Mouse (Mus musculus): ENCODE measurements around the gene Gsdma3. TPM values are rescaled to one million over a fixed set of nuclear protein-coding genes. Genes with fewer than 3 reads are reported as not detected.
"Not testable (repeated sequence)": the region's sequence is repeated elsewhere in the genome, so short reads cannot be mapped to it uniquely, and the experiment has no call there.

Gene Gsdma3
- polyA plus RNA-seq, 1 experiment: not detected

- no peak for DNase-seq (ENCODE audit: low spot score)
Observed at GRCm38 (mm10) chr11:98595955-98596354, 30.2 kb upstream of the Gsdma3 start.

DNA sequence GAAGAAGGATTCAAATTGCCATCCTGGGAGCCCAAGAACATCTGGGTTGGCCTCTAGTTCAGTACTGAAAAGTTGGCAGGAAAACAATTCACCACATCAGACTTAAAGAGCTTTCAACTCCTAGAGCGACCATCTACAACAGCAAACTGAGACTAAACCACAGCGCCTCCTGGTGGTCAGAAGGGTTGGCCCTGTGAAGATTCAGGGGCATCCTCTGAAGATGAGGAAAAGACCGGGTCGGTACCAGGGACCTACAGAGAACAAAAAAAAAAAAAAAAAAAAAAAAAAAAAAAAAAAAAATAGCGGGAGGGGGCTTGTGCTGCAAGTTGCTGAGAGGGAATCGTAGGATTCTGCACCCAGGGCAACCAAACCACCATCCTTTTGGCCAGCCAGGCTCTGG, 28.8 kb upstream of the Gsdma3 start:
- peak; percentile 18 for DNase-seq (ENCODE audit: low spot score)

GRCm38 (mm10) chr11:98597991-98598390, 28.2 kb upstream of the Gsdma3 start, which contains the start of gene Lrrc3c:
TSS of gene Lrrc3c (plus strand) at chr11:98598291.
- DNase-seq (ENCODE audit: low spot score): no peak

- DNase-seq (ENCODE audit: low spot score): no peak
Observed at GRCm38 (mm10) chr11:98598851-98599290, 27.3 kb upstream of the Gsdma3 start.

DNA sequence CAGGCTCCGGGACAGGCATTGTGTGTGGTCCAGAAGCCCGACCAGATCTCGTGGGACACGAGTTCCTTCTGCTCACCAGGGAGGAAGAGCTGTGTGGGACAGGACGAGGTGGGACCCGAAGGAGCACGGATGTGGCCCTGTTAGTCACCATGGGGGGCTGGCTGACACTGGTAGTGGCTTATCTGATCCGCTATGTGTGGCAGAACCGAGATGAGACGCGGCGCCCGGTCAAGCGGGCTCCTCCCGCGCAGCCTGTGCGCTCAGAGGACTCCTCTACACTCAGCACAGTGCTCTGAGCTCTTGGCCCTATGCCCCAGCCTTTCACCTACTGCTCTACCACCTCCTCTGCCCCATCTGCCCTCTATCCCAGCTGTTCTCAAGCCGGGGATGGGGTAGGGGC, 26.9 kb upstream of the Gsdma3 start:
- no peak for DNase-seq (ENCODE audit: low spot score)

DNA sequence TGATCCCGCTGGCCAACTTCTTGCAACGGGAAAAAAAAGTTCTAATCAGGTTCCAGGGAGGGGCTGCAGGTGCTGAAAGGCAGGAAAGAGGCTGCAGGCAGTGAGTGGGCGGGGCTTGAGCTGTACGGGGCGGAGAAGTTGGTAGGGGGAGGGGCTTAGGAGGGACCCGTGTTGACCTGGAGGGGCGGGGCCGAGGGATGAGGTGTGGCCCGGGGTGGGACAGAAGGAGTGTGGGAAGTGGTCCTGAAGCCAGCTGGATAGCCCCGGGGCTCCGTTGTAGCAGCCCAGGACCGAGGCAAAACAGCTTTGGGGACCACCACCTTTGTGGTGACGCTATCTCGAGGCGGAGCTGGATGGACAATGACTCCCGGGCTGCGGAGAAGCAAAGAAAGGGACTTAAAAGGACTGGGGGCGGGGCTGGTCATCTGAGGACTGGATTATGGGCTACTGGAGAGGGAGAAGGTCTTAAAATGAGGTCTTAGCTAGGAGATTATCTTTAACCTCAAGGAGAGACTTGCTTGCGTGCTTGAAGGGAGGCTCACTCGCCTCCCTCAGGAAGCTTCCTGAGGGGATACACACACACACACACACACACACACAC, 24.0 kb upstream of the Gsdma3 start:
- DNase-seq (ENCODE audit: low spot score): no peak

- no peak for DNase-seq (ENCODE audit: low spot score)
Observed at GRCm38 (mm10) chr11:98603953-98604352, 22.2 kb upstream of the Gsdma3 start.

DNA sequence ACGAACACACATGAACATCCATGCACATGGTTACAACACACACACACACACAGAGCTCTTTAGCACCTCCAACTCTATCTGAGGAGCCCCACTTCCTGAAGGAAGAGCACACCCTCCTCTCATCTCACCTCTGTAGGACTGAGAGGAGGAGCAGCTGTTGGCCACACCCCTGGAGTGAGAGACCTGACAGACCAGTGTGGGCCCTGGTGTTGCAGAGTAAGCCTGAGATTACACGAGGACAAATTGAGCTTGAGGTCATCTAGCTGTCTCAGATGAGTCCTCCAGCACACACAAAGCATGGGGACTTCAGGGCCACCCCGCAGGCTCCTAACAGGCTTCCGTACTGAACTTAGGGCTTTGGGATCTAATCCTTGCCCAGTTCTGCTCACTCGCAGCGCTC, 21.2 kb upstream of the Gsdma3 start:
- DNase-seq (ENCODE audit: low spot score): not testable (repeated sequence)

GRCm38 (mm10) chr11:98606763-98607162, 19.4 kb upstream of the Gsdma3 start:
- no peak for DNase-seq (ENCODE audit: low spot score)

DNA sequence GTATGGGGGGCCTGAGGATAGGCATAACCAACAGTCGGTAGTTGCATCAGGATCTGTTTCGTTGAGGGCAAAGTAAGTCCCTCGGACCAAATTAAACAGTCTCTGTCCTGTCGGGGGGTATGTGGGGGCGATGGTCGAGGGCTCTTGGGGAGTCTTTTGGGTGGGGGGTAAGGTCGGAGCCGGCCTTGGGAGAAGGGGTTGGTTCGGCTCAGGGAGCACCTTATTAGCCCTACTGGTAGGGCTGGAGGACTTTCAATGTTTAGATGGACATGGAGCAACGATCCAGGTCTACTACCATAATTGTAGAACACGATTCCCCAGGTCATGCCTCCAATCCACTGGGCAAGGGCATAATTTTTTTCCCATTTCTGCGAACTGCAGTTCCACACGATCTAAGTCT, 5.4 kb upstream of the Gsdma3 start:
- DNase-seq (ENCODE audit: low spot score): no peak

- not testable (repeated sequence) for DNase-seq (ENCODE audit: low spot score)
Observed at GRCm38 (mm10) chr11:98623981-98624380, 2.2 kb upstream of the Gsdma3 start.

DNA sequence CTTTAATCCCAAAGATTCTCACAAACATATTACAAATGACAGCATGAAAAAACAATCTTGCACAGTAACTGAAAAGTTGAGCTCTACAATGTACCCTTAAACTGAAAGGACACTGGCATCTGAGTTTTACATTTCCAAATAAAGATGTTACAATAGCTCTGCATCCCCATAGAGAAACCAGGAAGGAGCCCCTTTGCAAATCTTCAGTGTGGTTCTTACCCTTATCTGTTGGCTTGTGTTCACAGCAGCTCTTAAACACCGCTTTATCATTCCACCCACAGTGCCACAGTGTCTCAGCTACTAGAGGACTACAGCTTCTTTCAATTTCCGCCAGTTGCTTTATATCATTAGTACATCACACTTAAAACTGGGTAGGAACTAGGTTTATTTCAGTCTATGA, 1.8 kb upstream of the Gsdma3 start:
- DNase-seq (ENCODE audit: low spot score): not testable (repeated sequence)

- no peak for DNase-seq (ENCODE audit: low spot score)
Observed at GRCm38 (mm10) chr11:98628706-98629105, 2.5 kb downstream of the Gsdma3 start.

DNA sequence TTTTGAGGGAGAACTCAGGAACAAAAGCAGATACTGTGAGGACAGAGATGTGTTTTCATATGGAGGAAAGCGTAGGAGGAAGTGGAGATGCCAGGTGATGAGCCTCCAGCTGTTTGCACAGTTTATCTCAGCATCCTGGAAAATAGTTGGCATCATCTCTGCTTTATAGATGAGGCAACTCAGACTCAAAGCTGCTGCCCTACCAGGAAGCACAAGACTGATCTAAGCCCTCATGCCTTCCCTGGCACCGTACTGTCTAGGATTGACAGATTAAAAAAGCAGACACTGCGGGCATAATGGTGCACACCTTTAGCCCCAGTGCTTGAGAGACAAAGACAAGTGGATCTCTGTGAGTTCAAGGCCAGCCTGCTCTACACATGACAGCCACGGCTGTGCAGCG, 4.5 kb downstream of the Gsdma3 start:
- DNase-seq (ENCODE audit: low spot score): no peak

- DNase-seq (ENCODE audit: low spot score): not testable (repeated sequence)
Observed at GRCm38 (mm10) chr11:98635312-98635970, 9.3 kb downstream of the Gsdma3 start.

DNA sequence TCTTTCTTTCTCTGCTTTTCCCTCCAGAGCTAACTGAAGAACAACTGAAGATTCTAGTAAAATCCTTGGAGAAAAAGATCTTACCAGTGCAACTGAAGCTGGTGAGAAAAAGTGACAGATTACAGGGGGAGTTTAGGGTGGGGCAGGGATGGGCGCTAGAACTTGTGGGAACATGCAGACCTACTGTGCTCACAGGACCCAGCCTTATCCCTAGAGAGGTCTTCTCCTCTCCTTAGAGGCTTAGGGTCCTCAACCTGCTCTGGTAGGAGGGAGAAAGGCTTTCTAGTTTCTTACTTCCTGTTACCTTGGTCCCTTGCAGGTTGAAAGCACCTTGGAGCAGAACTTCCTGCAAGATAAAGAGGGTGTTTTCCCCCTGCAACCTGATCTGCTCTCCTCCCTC, 11.3 kb downstream of the Gsdma3 start:
- DNase-seq (ENCODE audit: low spot score): no peak

GRCm38 (mm10) chr11:98640091-98640490, 13.9 kb downstream of the Gsdma3 start:
- DNase-seq (ENCODE audit: low spot score): no peak

GRCm38 (mm10) chr11:98644757-98645156, 18.6 kb downstream of the Gsdma3 start:
- DNase-seq (ENCODE audit: low spot score): no peak

GRCm38 (mm10) chr11:98645946-98646345, 19.8 kb downstream of the Gsdma3 start:
- DNase-seq (ENCODE audit: low spot score): no peak

- no peak for DNase-seq (ENCODE audit: low spot score)
Observed at GRCm38 (mm10) chr11:98646459-98646858, 20.3 kb downstream of the Gsdma3 start, which contains the start of gene Gsdma2. TSS of gene Gsdma2 (plus strand) at chr11:98646759.

DNA sequence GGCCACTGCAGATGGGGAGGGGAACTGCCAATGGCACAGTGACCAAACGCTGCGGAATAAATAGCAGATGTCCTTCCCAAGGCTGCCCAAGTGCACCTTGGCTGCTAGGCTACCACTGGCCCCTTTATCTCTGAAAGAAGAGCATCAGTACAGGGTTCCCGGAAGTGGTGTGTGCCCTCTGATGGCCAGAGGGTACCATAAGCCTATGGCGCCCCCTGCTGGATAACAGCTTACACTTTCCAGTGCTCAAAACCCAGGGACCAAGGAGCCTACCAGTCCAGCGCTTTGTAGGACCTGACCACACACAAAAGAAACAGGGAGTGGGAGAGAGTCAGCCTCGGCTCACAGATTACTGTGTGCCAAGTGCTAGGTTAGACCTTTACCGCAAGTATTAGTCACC, 28.9 kb downstream of the Gsdma3 start:
- not testable (repeated sequence) for DNase-seq (ENCODE audit: low spot score)

DNA sequence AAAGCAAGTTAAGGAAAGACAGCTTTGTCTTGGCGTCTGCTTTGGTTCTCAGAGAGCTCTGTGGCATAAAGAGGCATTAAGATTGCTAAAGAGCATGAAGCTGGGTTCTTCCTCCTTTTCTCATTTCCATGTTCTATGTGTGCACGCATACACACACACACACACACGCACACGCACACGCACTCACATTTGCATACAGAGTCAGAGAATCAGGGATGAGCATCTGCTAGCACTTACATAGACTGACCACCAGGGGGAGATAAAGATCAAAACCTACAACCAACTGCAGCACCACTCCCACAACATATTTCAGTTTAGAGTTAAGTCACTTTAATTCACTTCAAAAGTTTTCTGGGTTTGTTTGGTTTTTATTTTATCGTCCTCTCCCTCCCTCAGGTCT, 34.4 kb downstream of the Gsdma3 start:
- DNase-seq (ENCODE audit: low spot score): no peak

DNA sequence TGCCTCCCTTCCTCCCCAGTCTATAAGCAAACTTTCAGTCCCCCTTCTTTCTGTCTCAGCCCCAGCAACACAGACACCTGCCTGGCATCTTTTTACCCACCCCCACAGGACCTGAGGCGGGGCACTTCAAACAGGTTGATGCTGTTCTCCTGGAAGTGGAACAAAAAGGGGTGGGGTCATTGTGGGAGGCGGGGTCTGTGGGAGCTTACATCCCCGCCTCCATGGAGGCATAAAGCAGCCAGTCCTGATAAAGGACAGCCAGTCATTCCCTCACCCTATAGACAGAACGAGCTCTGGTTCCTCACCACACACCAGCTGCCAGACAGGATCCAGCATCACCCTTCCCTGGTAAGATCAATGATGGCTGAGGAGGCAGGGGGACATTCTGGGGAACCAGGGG, 37.9 kb downstream of the Gsdma3 start, which contains the start of gene Gsdma:
Gsdma (plus strand) TSS at position 261 of the 400 bp plus-strand sequence.
- no peak for DNase-seq (ENCODE audit: low spot score)

Data from urinary bladder, adult 2 months (tissue).